Mouse (Mus musculus) inflammation-experienced regulatory T-cells, adult 16 weeks (primary cell): ENCODE results near the gene Lap3. TPM values are rescaled to one million over a fixed set of nuclear protein-coding genes. Genes with fewer than 3 reads are reported as not detected.

Experiments
- polyA plus RNA-seq: library from polyadenylated mRNA; unstranded; fragments of 100-300 nt; shearing (Covaris generic); gene quantifications from one replicate; pipeline ENCODE4 v1.2.1, GENCODE M21; 2017

The Lap3 gene
- polyA plus RNA-seq: 35.3 TPM

GRCm38 (mm10) chr5:45493191-45494092 is at the start of gene Lap3:
Gene Lap3 (plus strand): TSS chr5:45493374.

GRCm38 (mm10) chr5:45449831-45450716 is 43.1 kb upstream of the Lap3 start, which contains the start of gene Qdpr:
Gene Qdpr (minus strand): TSS chr5:45450236.

GRCm38 (mm10) chr5:45453451-45453850 is 39.7 kb upstream of the Lap3 start, which contains the start of gene Clrn2:
Gene Clrn2 (plus strand): TSS chr5:45453751.

DNA sequence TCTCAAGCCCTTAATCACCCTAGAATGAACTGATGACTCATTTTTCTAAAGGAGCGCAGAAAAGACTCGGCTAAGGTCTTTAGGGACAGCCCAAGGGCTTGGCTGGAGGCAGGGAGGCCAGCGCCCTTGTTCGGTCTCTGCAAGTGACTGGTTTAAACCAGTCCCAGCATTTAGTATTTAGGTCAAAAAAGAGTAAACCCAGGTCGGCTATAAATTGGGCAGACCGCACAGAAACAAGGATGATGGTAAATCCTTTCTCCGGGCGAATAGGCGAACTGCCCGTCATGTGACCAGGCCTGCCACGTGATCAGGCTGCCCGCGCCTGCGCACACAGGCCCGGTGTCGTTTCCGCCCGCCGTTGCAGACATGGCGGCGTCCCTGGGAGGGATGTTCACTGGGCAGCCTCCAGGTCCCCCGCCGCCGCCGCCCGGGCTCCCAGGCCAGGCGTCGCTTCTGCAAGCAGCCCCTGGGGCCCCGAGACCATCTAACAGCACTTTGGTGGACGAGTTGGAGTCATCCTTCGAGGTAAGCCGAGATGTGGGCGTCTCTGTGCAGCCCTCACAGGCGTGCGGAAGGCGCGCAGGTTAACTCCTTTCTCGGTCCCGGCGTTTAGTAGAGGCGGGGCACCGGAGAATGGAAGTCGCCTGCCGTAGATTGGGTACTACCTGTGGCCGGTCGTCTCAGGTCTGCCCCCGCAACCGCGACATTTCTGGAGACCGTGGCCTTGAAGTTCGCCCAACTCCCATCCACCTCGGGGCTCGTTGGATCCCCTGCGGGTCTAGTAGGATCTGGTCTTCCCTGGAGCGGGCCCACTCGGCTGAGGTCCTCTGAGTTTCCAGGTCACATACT is 27.0 kb downstream of the Lap3 start, which contains the start of gene Med28:
TSS of gene Med28 (plus strand) at position 270 of the 849 bp plus-strand sequence.

Other genes with a start within 250 kb of the Lap3 start
- gene Qdpr, start 43.1 kb upstream of the Lap3 start, polyA plus RNA-seq: 110 TPM
- not detected for gene Clrn2, start 39.6 kb upstream of the Lap3 start, polyA plus RNA-seq
- gene Med28, start 26.9 kb downstream of the Lap3 start, polyA plus RNA-seq: 309 TPM
- gene Fam184b, start 146.2 kb downstream of the Lap3 start, polyA plus RNA-seq: 0.06 TPM
- gene Ncapg, start 176.5 kb downstream of the Lap3 start, polyA plus RNA-seq: 8.1 TPM